Mouse (Mus musculus) midbrain, embryonic 11.5 days (tissue): ENCODE data around the gene Msi2. TPM values are rescaled to one million over a fixed set of nuclear protein-coding genes. Genes with fewer than 3 reads are reported as not detected.

Experiments
- ATAC-seq: fragments of 200-750 bp; cut with Nextera tagmentation; 2 replicates; pipeline ENCODE4 v1.8.0; 2017; ENCODE audit warnings: moderate TSS enrichment, moderate library complexity; ENCODE audit not compliant: low FRiP score
- DNase-seq: peaks from one replicate; pipeline ENCODE4 v3.0.0; 2015; ENCODE audit warnings: low spot score; ENCODE audit errors: missing footprints
- H3K27ac ChIP-seq: fragments of 300-500 bp; sonication (generic); 2 replicates; pipeline ENCODE4 v1.5.1; 2014; ENCODE audit warnings: low read depth, low read length
- H3K27me3 ChIP-seq: fragments of 300-500 bp; sonication (generic); 2 replicates; pipeline ENCODE4 v1.6.1; 2014; ENCODE audit warnings: mild to moderate bottlenecking, low read length, moderate library complexity, mixed read lengths; ENCODE audit not compliant: control insufficient read depth, insufficient read depth
- H3K36me3 ChIP-seq: fragments of 300-500 bp; sonication (generic); 2 replicates; pipeline ENCODE4 v1.6.1; 2014; ENCODE audit warnings: mild to moderate bottlenecking, low read length, moderate library complexity, mixed read lengths; ENCODE audit not compliant: control insufficient read depth, insufficient read depth
- H3K4me1 ChIP-seq: fragments of 300-500 bp; sonication (generic); 2 replicates; pipeline ENCODE4 v1.6.1; 2014; ENCODE audit warnings: low read length; ENCODE audit not compliant: control insufficient read depth, insufficient read depth
- H3K4me2 ChIP-seq: fragments of 300-500 bp; sonication (generic); 2 replicates; pipeline ENCODE4 v1.6.1; 2014; ENCODE audit warnings: mild to moderate bottlenecking, moderate library complexity
- H3K4me3 ChIP-seq: fragments of 300-500 bp; sonication (generic); 2 replicates; pipeline ENCODE4 v1.5.1; 2014; ENCODE audit warnings: low read depth, low read length
- H3K9ac ChIP-seq: fragments of 300-500 bp; sonication (generic); 2 replicates; pipeline ENCODE4 v1.6.1; 2014; ENCODE audit warnings: low read length
- H3K9me3 ChIP-seq: fragments of 300-500 bp; sonication (generic); 2 replicates; pipeline ENCODE4 v1.6.1; 2016; ENCODE audit warnings: low read length; ENCODE audit not compliant: control insufficient read depth
- WGBS: fragments of 180-500 bp; shearing (Covaris S2); extraction: QIAGEN DNeasy Blood & Tissue Kit; methylation state at CpG from one replicate; pipeline ENCODE4 v1.1.7; 2014; 5-methylcytosine and 5-hydroxymethylcytosine counted together
- polyA plus RNA-seq: library from polyadenylated mRNA; unstranded; fragments of >200 nt; fragmentation: Nextera tagmentation; extraction: Ambion mirVana; gene quantifications from 2 replicates; pipeline ENCODE4 v1.2.1, GENCODE M21; 2014

The Msi2 gene
- polyA plus RNA-seq, 1 experiment from 2014 or later: 27.0 TPM

- Histone ChIP-seq H3K36me3 (no peaks in the 10 kb centered on the region), H3K4me1 (peaks cover 45% of the 10 kb centered on the region), H3K4me2 (no peak overlapping the region), H3K27me3 (no peaks in the 10 kb centered on the region), H3K9ac (no peak overlapping the region), H3K4me3 (no peak overlapping the region), H3K9me3 (no peaks in the 10 kb centered on the region), H3K27ac (no peak overlapping the region)
- ATAC-seq: no peak
- DNase-seq: no peak
- WGBS: 89% methylated on average over 10 of the region's 10 CpGs
Observed at GRCm38 (mm10) chr11:88400926-88401325, 317.4 kb downstream of the Msi2 start.

GRCm38 (mm10) chr11:88400235-88400634 lies 318.1 kb downstream of the Msi2 start:
- H3K9me3 ChIP-seq: no peaks in the 10 kb centered on the region
- peaks cover 45% of the 10 kb centered on the region for H3K4me1 ChIP-seq
- ATAC-seq: no peak
- no peaks in the 10 kb centered on the region for H3K27me3 ChIP-seq
- no peak overlapping the region for H3K27ac ChIP-seq
- WGBS: 97% methylated on average over 6 of the region's 6 CpGs
- H3K4me2 ChIP-seq: no peak overlapping the region
- H3K4me3 ChIP-seq: no peak overlapping the region
- H3K9ac ChIP-seq: no peak overlapping the region
- no peak for DNase-seq
- no peaks in the 10 kb centered on the region for H3K36me3 ChIP-seq

GRCm38 (mm10) chr11:88399431-88399830 lies 318.9 kb downstream of the Msi2 start:
- DNase-seq (no peak), ATAC-seq (0 out of 2 replicates have a peak, but pooled peaks have one; percentile 33)
- Histone ChIP-seq H3K4me3 (no peak overlapping the region), H3K27ac (peak overlapping the region; percentile 22; the same call in 1 of the 2 replicates), H3K4me2 (no peak overlapping the region), H3K9me3 (no peaks in the 10 kb centered on the region), H3K27me3 (no peaks in the 10 kb centered on the region), H3K9ac (no peak overlapping the region), H3K4me1 (peaks cover 39% of the 10 kb centered on the region), H3K36me3 (no peaks in the 10 kb centered on the region)
- WGBS: 37% methylated on average over 5 of the region's 5 CpGs

- Histone ChIP-seq H3K36me3 (no peaks in the 10 kb centered on the region), H3K9me3 (no peaks in the 10 kb centered on the region), H3K4me1 (peaks cover 37% of the 10 kb centered on the region), H3K27me3 (no peaks in the 10 kb centered on the region), H3K4me3 (no peak overlapping the region), H3K4me2 (no peak overlapping the region), H3K27ac (peak overlapping the region; percentile 22; the same call in 1 of the 2 replicates), H3K9ac (no peak overlapping the region)
- WGBS: 79% methylated on average over 5 of the region's 5 CpGs
- ATAC-seq: no peak
- no peak for DNase-seq
Observed at GRCm38 (mm10) chr11:88399028-88399427, 319.3 kb downstream of the Msi2 start.

GRCm38 (mm10) chr11:88395076-88395990 lies 323.0 kb downstream of the Msi2 start:
- DNase-seq: no peak
- H3K9ac ChIP-seq: no peak overlapping the region

GRCm38 (mm10) chr11:88394341-88395075 lies 323.8 kb downstream of the Msi2 start:
- H3K9me3 ChIP-seq: no peaks in the 10 kb centered on the region
- WGBS: 79% methylated on average over 19 of the region's 19 CpGs
- H3K27me3 ChIP-seq: no peaks in the 10 kb centered on the region
- H3K4me1 ChIP-seq: peaks cover 14% of the 10 kb centered on the region; the same call in 1 of the 2 replicates
- no peak overlapping the region for H3K4me3 ChIP-seq
- H3K4me2 ChIP-seq: no peak overlapping the region
- 0 out of 2 replicates have a peak, but pooled peaks cover 3% of the 10 kb centered on the region for H3K36me3 ChIP-seq
- no peak overlapping the region for H3K9ac ChIP-seq
- DNase-seq (no peak), ATAC-seq (peak; percentile 59; the same call in 1 of the 2 replicates)
- H3K27ac ChIP-seq: peak overlapping the region; percentile 4

More at GRCm38 (mm10) chr11:88395076-88395990, 323.0 kb downstream of the Msi2 start:
- peak overlapping the region; percentile 4; the same call in 1 of the 2 replicates for H3K27ac ChIP-seq
- peaks cover 15% of the 10 kb centered on the region; the same call in 1 of the 2 replicates for H3K4me1 ChIP-seq
- H3K4me2 ChIP-seq: no peak overlapping the region
- H3K4me3 ChIP-seq: no peak overlapping the region
- ATAC-seq: no peak
- H3K27me3 ChIP-seq: no peaks in the 10 kb centered on the region
- no peaks in the 10 kb centered on the region for H3K9me3 ChIP-seq
- 71% methylated on average over 8 of the region's 8 CpGs for WGBS
- H3K36me3 ChIP-seq: 0 out of 2 replicates have a peak, but pooled peaks cover 3% of the 10 kb centered on the region

- H3K9ac ChIP-seq: no peak overlapping the region
- 97% methylated on average over 10 of the region's 10 CpGs for WGBS
- no peak for ATAC-seq
- H3K36me3 ChIP-seq: 0 out of 2 replicates have a peak, but pooled peaks cover 3% of the 10 kb centered on the region
- H3K4me1 ChIP-seq: peaks cover 11% of the 10 kb centered on the region; the same call in 1 of the 2 replicates
- H3K4me3 ChIP-seq: no peak overlapping the region
- no peak overlapping the region for H3K4me2 ChIP-seq
- no peaks in the 10 kb centered on the region for H3K9me3 ChIP-seq
- DNase-seq: no peak
- no peaks in the 10 kb centered on the region for H3K27me3 ChIP-seq
- H3K27ac ChIP-seq: no peak overlapping the region
Observed at GRCm38 (mm10) chr11:88392715-88393114, 325.6 kb downstream of the Msi2 start.

GRCm38 (mm10) chr11:88391181-88391814 lies 327.0 kb downstream of the Msi2 start:
- H3K4me3 ChIP-seq: no peak overlapping the region
- ATAC-seq (no peak), DNase-seq (no peak)
- no peaks in the 10 kb centered on the region for H3K9me3 ChIP-seq
- no peak overlapping the region for H3K4me2 ChIP-seq
- 85% methylated on average over 8 of the region's 8 CpGs for WGBS
- peaks cover 11% of the 10 kb centered on the region; the same call in 1 of the 2 replicates for H3K4me1 ChIP-seq
- no peaks in the 10 kb centered on the region for H3K27me3 ChIP-seq
- no peak overlapping the region for H3K9ac ChIP-seq
- H3K36me3 ChIP-seq: 0 out of 2 replicates have a peak, but pooled peaks cover 3% of the 10 kb centered on the region
- no peak overlapping the region for H3K27ac ChIP-seq
